Mouse (Mus musculus): ENCODE results near the gene Hist1h2ad.
"Not testable (repeated sequence)": the region's sequence is repeated elsewhere in the genome, so short reads cannot be mapped to it uniquely, and the experiment has no call there.

The Hist1h2ad gene

DNA sequence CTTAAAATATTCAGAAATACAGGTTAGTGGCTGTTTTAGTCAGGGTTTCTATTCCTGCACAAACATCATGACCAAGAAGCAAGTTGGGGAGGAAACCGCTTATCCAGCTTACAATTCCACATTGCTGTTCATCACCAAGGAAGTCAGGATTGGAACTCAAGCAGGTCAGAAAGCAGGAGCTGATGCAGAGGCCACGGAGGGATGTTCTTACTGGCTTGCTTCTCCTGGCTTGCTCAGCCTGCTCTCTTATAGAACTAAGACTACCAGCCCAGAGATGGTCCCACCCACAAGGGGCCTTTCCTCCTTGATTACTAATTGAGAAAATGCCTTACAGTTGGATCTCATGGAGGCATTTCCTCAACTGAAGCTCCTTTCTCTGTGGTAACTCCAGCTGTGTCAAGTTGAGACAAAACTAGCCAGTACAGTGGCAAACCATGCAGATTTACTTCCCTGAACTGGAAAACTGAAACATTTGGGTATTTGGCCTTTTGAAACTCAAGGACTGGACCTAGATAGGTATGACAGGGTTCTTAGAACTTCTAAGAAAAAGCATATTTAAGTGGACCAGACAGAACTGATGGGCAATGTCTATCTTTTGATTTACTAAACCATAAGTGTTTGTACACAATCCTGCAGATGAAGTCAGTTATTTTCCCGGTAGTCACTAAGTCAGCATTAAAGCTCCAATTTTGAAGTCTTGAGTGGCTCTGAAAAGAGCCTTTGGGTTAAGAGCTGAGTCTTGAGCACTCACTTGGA lies 31.8 kb upstream of the Hist1h2ad start:
- DNase-seq = not testable (repeated sequence)

DNA sequence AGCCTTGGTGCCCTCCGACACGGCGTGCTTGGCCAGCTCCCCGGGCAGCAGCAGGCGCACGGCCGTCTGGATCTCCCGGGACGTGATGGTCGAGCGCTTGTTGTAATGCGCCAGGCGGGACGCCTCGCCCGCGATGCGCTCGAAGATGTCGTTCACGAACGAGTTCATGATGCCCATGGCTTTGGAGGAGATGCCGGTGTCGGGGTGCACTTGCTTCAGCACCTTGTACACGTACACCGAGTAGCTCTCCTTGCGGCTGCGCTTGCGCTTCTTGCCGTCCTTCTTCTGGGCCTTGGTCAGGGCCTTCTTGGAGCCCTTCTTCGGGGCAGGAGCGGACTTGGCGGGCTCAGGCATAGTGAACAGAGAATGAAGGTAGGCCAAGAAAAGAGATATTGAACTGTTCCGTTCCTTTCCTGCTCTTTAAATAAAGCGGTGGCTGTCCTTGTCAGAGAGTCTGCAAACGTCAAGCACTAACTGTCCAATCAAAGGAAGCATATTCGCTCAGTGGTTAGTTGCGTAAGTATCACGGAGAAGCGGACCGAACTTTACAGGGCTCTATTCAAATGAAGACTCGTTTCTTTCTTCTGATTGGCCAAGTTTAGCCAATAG lies 31.1 kb upstream of the Hist1h2ad start, which contains the start of gene Hist1h2bh:
Hist1h2bh (minus strand) TSS at position 394 of the 609 bp plus-strand sequence.
- DNase-seq = peak; percentile 49 to 78

DNA sequence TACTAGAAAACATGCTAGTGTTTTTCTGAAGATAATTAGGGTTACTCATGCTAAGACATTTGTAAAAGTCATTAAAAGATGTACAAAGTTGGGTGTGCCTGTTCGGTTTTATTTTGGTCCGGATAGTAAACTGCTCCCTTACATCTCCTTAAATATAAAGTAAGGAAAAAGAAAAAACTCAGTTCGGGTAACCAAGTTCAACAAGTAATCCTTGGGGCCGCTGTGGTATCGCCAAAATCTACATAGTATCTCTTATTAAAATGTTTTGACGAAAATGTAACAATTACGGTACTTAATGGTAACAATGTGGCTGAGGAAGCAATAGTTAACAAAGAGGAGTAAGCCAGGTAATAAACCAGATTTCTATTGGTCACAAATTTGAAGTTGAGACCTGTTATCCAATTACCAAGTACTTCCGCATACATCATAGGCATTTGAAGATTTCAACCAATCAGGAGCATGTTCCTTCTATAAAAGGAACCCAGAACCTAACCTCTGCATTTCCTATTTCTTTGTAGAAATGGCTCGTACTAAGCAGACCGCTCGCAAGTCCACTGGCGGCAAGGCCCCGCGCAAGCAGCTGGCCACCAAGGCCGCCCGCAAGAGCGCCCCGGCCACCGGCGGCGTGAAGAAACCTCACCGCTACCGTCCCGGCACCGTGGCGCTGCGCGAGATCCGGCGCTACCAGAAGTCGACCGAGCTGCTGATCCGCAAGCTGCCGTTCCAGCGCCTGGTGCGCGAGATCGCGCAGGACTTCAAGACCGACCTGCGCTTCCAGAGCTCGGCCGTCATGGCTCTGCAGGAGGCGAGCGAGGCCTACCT lies 30.0 kb upstream of the Hist1h2ad start, which contains the start of gene Hist1h3f:
Hist1h3f (plus strand) TSS at position 88 of the 822 bp plus-strand sequence.
- DNase-seq = peak; percentile 55 to 72

DNA sequence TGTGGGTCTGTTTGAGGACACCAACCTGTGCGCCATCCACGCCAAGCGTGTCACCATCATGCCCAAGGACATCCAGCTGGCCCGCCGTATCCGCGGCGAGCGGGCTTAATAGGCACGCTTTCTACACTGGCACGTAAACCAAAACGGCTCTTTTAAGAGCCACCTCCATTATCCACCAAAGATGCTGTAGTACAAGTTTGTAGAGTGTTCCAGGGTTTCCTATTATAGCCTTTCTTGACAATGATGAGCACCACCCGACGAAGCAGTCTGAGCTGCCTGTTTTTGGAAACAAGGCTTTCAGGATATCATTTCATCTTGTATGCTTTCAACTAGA lies 29.4 kb upstream of the Hist1h2ad start:
- DNase-seq = not testable (repeated sequence)

DNA sequence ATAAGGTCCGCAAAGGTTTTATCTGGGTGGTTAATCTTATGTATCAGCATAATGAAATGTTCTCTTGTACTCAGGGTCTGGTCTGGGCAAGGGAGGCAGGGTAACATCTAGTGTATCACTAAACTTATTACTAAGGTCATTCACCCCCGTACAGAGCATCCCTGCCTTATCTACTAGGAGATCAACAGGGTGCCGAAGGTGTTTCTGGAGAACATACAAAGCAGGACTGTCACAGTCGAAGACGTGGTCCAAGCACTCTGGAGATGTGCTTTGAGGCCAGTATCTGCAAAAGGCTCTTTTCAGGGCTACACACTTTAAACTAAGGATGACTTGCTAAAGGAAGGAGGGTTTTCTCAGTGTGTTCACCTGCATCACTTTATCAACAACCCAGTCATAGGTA lies 27.5 kb upstream of the Hist1h2ad start:
- DNase-seq = no peak

DNA sequence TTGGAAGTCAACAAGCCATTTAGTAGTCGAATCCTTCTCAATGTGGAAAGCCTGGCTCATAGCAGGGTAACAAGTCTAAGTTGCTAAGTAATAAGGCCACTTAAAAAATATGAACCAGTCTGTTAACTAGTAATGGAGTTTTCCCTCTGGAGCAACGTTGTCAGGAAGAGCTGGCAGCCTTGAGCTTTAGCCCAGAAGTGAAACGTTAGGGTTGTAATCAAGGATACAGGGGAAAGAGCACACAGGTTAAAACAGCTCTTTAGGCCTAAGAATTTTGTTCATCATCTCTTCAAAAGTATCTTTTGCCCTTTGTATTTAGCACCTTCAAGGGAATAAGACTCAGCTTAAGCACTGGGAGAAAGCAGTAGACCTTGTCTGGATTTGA lies 23.4 kb upstream of the Hist1h2ad start:
- DNase-seq = no peak

DNA sequence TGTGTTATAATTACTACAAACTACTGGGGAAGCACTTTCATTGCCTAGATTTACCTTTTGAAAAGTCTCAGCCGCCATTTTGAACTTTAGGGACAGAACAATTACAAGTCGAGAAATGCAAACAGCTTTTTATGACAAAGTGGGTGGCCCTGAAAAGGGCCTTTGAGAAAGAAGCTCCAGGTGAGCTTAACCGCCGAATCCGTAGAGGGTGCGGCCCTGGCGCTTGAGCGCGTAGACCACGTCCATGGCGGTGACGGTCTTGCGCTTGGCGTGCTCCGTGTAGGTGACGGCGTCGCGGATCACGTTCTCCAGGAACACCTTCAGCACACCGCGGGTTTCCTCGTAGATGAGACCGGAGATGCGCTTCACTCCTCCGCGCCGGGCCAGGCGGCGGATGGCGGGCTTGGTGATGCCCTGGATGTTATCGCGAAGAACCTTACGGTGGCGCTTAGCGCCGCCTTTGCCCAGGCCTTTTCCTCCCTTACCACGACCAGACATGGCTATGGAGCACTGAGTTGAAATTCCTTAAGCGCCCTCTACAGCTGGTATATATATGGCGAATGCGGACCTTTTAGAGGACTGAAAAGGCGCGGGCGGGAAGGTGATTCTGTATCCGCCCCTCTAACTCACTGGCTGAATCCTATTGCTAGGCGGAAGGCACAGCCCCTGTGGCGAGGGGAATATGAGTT lies 22.9 kb upstream of the Hist1h2ad start, which contains the start of gene Hist1h4f:
Hist1h4f (minus strand) TSS at position 503 of the 689 bp plus-strand sequence.
- peak; percentile 77 to 88 for DNase-seq

DNA sequence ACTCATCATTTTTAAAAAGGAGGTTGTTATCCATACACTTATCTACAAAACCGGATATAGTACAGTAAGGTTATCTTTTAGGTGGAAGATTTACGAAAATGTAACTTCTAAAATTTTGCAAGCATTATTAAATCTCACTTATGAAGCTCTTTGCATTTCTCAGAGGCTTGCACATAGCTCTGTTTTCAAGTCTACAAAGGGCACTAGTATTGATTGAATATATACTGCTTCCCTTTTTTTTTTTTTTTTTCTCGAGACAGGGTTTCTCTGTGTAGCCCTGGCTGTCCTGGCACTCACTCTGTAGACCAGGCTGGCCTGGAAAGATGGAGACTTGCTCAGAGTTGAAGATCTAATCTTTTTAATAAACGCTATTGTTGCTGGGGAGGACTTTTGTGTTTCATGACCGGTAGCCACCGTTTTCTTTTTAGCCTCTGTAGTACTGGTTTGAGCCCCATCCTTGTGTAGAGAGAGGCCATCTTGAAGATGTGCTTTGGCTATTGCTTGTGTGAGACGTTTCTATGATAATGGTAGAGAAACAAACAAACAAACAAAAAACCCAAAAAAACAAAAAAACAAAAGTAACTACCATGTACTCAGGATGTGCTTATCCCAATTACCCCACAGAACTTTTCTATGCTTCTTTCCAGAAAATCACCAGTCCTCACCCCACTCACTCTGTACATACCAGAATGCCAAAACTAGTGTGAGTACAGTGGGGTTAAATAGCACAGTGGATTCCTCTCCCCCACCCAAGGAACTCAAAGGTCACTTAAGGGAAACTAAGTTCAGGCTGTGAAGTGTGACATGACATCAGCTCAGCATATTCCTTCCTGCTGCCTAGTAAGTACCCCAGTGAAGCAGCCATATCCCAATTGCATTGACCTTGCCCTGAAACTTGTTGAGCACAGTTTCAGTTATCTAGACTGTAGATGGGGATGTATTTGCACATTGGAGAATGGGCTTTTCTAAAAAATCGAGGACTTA lies 22.0 kb upstream of the Hist1h2ad start:
- no peak for DNase-seq

DNA sequence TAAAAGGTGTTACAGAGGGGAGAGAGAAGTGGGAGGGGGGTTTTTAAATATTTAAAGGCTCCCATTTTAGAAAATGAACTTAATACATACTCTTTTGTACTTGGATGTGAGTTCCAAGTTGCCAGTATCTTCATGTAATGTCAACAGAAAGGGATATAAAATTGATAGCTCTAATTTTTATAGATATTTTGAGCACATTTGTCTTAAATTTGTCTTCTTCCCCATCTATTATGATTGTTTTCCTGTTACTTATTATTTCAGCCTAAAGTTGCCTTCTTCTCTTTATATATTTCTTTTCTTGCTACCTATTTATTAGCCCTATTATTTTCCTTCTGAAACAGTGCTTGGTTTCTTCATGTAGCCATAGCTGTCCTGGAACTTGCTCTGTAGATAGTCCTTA lies 21.2 kb upstream of the Hist1h2ad start, which contains the start of gene Hist1h1d:
Hist1h1d (plus strand) TSS at position 301 of the 400 bp plus-strand sequence.
- DNase-seq = no peak

DNA sequence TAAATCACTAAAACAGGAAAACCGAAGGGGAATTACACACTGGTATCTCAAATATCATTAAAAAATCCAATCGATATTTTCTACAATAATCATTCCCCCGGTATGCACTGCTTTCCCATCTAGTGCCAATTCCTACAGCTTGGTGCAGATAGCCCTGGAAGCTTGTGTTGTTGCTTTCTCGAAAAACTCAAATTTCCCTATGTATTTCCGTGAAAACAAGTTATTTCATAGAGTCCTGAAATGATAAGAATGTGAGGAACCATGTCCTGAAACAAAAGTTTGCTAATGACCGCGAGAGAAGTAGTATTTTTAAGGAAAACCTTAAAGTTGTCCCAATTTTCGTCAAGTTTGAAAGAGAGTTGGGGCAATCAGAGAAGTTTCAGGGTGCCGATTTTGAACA lies 19.8 kb upstream of the Hist1h2ad start:
- no peak for DNase-seq

DNA sequence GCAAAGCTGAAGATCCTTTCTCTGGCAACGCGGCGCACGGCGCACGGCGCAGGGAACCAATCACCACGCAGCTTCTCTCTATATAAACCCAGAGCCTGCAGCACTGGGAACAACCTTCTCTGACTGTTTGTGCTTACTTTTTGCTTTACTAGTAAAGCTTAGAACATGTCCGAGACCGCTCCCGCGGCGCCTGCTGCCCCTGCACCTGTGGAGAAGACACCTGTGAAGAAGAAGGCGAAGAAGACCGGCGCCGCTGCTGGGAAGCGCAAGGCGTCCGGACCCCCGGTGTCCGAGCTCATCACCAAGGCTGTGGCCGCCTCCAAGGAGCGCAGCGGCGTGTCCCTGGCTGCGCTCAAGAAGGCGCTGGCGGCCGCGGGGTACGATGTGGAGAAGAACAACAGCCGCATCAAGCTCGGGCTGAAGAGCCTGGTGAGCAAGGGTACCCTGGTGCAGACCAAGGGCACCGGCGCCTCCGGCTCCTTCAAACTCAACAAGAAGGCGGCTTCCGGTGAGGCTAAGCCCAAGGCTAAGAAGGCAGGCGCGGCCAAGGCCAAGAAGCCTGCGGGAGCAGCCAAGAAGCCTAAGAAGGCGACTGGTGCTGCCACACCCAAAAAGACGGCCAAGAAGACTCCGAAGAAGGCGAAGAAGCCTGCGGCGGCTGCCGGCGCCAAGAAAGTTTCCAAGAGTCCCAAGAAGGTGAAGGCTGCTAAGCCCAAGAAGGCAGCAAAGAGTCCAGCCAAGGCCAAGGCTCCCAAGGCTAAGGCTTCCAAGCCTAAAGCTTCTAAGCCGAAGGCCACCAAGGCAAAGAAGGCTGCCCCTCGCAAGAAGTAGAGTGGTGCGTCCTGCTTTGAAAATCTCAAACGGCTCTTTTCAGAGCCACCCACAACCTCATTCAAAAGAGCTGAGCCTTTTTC lies 19.0 kb upstream of the Hist1h2ad start:
- peak; percentile 81 to 89 for DNase-seq

DNA sequence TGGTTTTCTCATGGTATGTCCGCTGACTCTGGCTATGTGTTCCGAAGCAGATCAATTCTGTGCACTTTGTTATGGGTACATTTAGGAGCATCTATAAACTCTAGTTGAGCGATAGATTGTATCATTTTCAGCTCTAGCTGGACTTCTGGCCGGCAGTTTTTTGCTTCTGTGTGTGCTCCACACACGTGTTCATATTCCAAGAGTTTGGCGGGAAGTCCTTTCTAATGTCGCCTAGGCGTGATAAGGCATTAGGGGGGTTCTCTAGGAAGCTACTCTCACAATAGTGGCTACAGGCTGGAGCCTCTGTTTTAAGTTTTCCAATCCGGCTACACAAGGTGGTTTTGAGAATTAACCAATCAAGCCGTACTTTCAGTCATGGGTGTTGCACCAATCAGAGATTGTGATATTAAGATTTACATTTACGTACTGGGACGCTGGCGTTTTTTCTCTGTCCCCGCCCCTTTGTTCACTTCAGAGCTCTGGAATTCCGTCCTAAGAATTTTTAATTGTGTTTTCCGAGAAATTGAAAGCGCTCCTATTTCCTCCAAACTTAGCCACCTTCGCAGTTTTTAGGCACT lies 18.3 kb upstream of the Hist1h2ad start:
- peak in 1 of 2 experiments; percentile 72 for DNase-seq

DNA sequence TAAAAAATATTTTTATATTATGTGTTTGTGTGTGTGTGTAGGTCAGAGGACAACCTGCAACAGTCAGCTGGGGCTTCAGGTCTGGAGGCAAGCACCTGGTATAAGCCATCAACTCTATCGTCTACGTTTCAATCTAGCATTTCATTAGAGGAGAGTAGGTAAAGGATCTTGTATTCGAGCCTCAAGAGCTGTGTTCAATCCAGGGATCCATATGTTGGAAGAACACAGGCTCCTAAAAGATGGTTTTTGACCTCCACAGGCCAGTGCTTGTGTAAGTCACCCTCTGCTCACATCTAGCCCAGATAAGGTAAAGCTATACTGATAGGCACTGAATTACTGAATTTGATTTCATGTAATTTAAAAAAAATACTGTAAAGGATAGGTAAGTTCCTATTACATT lies 17.3 kb upstream of the Hist1h2ad start:
- DNase-seq = no peak

DNA sequence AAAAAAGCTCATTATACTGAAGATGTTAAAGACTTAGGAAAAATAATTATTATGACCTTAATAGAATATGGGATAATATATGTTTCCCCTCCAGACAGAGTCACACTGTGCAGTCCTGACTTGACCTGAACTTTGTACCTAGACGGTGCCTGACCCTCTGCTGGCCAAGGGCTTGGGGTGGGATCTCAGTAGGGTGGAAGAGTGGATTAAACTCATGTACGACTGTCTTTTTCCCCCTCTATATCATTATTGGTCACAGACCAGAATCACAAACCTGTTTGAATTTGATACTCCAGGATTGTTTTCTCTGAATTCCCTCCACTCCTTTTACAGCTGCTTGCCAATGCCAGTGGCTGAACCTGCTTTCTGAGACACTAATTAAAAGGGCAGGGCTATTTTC lies 13.5 kb upstream of the Hist1h2ad start:
- not testable (repeated sequence) for DNase-seq

DNA sequence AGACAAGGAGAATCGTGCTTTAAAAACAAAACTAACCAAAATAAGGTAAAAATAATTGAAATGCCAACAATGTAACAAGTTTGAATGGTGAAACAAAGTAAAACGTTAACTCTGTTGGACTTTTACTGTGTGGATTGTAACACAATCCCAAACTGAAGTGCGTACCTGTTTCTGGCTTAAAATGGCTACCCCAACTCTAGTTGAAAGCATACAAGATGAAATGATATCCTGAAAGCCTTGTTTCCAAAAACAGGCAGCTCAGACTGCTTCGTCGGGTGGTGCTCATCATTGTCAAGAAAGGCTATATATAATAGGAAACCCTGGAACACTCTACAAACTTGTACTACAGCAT lies 12.7 kb upstream of the Hist1h2ad start:
- DNase-seq = not testable (repeated sequence)

DNA sequence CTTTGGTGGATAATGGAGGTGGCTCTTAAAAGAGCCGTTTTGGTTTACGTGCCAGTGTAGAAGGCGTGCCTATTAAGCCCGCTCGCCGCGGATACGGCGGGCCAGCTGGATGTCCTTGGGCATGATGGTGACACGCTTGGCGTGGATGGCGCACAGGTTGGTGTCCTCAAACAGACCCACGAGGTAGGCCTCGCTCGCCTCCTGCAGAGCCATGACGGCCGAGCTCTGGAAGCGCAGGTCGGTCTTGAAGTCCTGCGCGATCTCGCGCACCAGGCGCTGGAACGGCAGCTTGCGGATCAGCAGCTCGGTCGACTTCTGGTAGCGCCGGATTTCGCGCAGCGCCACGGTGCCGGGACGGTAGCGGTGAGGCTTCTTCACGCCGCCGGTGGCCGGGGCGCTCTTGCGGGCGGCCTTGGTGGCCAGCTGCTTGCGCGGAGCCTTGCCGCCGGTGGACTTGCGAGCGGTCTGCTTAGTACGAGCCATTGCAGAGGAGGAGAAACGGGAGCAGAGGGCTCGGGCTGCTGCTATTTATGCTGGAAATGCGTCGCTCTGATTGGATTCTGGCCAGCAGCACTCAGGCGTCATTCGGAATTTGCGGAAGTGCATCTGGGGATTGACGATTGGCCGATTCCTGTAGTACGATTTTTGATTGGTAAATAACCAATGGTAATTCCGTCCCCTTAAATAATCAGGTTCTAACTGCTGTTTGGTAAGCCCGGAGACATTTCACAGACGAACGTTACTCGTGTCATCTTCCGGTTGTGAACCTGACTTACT lies 12.1 kb upstream of the Hist1h2ad start, which contains the start of gene Hist1h3e:
Hist1h3e (minus strand) TSS at position 487 of the 777 bp plus-strand sequence.
- DNase-seq = peak; percentile 81 to 91

DNA sequence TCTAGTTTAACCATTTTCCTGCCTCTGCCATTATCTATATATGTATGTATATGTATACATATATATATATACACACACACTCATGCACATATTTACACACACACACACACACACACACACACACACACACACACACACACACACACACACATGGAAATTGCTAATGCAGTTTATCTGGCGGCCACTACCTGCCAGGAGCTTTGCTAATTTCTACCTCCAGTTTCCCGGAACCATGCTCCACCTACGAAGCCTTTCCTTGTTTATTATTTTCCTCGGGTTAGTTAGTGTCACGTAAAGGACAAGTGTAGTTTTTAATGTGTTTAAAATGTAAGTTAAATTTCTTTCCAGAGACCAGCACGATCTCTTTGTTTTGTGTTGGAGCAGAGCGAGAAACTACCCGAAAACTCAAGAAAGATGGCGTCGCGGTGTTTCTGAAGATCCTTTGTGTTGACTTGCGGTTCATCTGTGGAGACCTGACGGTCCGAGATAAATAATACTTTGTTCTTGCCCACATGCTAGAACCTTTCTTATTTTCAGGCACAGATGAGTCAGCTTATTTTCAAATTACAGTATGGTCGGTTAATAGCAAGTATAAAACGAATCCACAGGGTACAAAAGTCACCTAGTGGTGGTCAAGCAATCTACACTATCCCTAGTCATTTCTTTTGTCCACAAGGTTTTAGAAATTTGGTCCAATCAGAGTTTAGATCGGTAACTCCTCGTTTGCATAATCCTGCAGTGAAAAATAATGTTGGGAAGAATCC lies 11.3 kb upstream of the Hist1h2ad start:
- DNase-seq = no peak

DNA sequence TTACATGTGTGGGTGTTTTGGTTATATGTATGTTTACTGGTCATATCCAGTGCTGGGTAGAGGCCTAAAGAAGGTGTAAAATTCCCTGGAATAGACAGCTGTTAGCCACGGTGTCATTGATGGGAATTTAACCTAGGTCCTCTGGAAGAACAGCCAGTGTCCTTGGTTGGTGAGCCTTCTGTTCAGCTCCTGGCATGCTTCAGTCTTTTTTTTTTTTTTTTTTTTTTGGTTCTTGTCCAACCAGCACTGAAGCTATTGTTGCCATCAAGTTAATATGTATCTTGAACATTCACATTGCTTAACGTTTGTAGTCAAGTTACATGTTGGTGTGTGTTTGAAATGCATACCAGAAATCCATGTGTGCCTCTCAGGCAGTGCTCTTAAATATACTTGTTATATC lies 9.7 kb upstream of the Hist1h2ad start:
- DNase-seq = no peak

Measured in thymus, adult 18-20 months (tissue).